Mouse (Mus musculus): ENCODE results near the gene Kansl1. TPM values are rescaled to one million over a fixed set of nuclear protein-coding genes. Genes with fewer than 3 reads are reported as not detected.

The Kansl1 gene
- polyA plus RNA-seq, 1 experiment from 2014 or later, result 7.5 TPM

DNA sequence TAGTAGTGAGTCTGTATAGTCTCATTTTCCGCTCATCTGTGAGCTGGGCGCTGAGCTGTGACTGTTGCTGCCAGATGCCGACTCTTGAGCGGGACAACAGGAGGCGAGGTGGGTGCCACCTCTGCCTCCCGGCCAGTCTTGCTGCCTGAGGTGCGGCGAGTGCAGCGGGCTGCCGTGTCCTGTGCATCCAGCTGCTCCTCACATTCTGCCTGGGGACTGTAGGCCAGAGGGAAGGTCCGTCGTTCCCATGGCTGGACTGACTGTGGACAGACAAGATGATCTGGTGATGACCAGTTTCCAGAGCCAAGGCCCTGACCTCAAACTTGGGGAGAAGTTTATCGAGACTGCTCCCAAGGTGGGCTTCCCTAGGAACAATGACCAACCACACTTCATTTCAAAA lies 133.7 kb downstream of the Kansl1 start:
- H3K4me1 ChIP-seq (replicated peaks; ENCODE audit: control insufficient read depth, insufficient read depth), result no peaks in the 10 kb centered on the region
- no peak overlapping the region for H3K4me3 ChIP-seq (ENCODE audit: low read depth, low read length)
- H3K4me2 ChIP-seq (replicated peaks; ENCODE audit: low read depth), result no peak overlapping the region
- no peaks in the 10 kb centered on the region for H3K9me3 ChIP-seq (ENCODE audit: control insufficient read depth, low read length)
- peaks cover 29% of the 10 kb centered on the region for H3K36me3 ChIP-seq (ENCODE audit: control insufficient read depth, insufficient read depth, low read length)
- WGBS, result 86% methylated on average over 13 of the region's 13 CpGs
- ATAC-seq (ENCODE audit: low FRiP score, low TSS enrichment), result no peak
- no peak for DNase-seq (ENCODE audit: low spot score)
- H3K27ac ChIP-seq (replicated peaks), result no peak overlapping the region
- TF ChIP-seq CTCF (IDR thresholded peaks at IDR 0.05; ENCODE audit: low read depth) (no peak), EP300 (optimal IDR thresholded peaks at IDR 0.05) (no peak)
- no peaks in the 10 kb centered on the region for H3K27me3 ChIP-seq (ENCODE audit: control insufficient read depth, insufficient read depth, low read length)
- H3K9ac ChIP-seq (ENCODE audit: low read length), result no peak overlapping the region

DNA sequence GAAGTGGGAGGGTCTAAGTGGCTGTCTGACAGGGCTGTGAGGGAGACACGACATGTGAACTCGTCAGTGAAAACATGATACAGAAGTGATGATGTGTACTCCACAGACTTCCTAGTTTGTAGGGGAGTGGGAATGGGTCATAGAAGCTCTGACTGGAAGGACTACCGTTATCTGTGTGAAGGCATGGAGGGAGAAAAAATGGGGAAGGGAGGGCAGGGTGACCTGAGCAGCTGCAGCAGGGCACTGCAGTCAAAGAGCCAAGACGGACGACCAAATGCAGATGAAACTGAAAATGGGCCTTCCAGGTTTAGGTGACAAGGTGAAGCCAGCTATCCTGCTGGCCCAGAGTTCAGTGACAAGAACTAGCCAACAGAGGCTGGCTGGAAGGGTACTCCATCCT lies 134.5 kb downstream of the Kansl1 start:
- H3K4me3 ChIP-seq (ENCODE audit: low read depth, low read length), result no peak overlapping the region
- ATAC-seq (ENCODE audit: low FRiP score, low TSS enrichment), result no peak
- TF ChIP-seq EP300 (optimal IDR thresholded peaks at IDR 0.05) (no peak), CTCF (IDR thresholded peaks at IDR 0.05; ENCODE audit: low read depth) (no peak)
- 67% methylated on average over 5 of the region's 5 CpGs for WGBS
- no peak overlapping the region for H3K9ac ChIP-seq (ENCODE audit: low read length)
- H3K9me3 ChIP-seq (ENCODE audit: control insufficient read depth, low read length), result no peaks in the 10 kb centered on the region
- DNase-seq (ENCODE audit: low spot score), result no peak
- H3K27ac ChIP-seq (replicated peaks), result no peak overlapping the region
- H3K27me3 ChIP-seq (ENCODE audit: control insufficient read depth, insufficient read depth, low read length), result no peaks in the 10 kb centered on the region
- H3K36me3 ChIP-seq (ENCODE audit: control insufficient read depth, insufficient read depth, low read length), result peaks cover 29% of the 10 kb centered on the region
- no peak overlapping the region for H3K4me2 ChIP-seq (replicated peaks; ENCODE audit: low read depth)
- no peaks in the 10 kb centered on the region for H3K4me1 ChIP-seq (replicated peaks; ENCODE audit: control insufficient read depth, insufficient read depth)

DNA sequence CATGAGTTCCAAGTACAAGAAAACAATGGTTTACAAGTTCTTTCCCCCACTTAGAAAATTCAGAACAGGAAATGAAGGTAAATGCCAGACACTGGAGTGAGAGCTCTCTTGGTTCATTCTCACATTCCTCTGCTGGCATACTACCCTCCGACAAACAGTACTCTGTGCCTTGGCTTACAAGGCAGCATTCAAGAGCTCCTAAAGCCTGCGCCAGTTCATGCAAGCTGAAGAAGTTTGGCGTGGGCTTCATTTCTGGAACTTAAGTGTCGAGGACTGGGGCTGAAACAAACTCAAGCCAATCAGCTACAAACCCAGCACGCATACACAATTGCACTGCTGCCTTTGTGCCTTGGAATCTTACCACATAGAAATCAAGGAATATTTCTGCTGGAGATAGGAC lies 136.6 kb downstream of the Kansl1 start:
- Histone ChIP-seq H3K9me3 (ENCODE audit: control insufficient read depth, low read length) (no peaks in the 10 kb centered on the region), H3K27me3 (ENCODE audit: control insufficient read depth, insufficient read depth, low read length) (no peaks in the 10 kb centered on the region), H3K4me2 (replicated peaks; ENCODE audit: low read depth) (no peak overlapping the region), H3K27ac (replicated peaks) (no peak overlapping the region), H3K4me3 (ENCODE audit: low read depth, low read length) (no peak overlapping the region), H3K9ac (ENCODE audit: low read length) (no peak overlapping the region), H3K4me1 (replicated peaks; ENCODE audit: control insufficient read depth, insufficient read depth) (no peaks in the 10 kb centered on the region), H3K36me3 (ENCODE audit: control insufficient read depth, insufficient read depth, low read length) (peaks cover 21% of the 10 kb centered on the region)
- 81% methylated on average over 5 of the region's 5 CpGs for WGBS
- ATAC-seq (ENCODE audit: low FRiP score, low TSS enrichment), result no peak
- TF ChIP-seq EP300 (optimal IDR thresholded peaks at IDR 0.05) (no peak), CTCF (IDR thresholded peaks at IDR 0.05; ENCODE audit: low read depth) (no peak)
- no peak for DNase-seq (ENCODE audit: low spot score)

DNA sequence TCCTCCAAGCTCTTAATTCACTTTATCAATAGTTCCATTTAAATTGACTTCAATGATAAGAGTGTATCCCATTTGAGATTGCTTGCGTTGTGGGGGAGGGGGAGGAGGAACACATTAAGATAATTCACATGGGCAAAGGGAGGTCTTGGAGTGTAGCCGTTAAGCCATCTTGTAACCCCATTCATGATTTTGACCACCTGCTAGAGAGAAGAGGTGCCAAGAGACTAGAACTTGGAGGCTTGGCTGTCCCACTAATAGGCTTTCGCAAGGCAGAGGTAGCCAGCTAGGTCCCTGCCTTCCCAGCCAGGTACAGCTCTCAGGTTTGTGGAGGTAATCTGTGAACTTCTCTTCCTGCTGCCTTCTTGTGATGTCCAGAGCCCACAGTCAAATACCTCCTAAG lies 137.5 kb downstream of the Kansl1 start:
- 83% methylated on average over 3 of the region's 3 CpGs for WGBS
- no peak overlapping the region for H3K27ac ChIP-seq (replicated peaks)

DNA sequence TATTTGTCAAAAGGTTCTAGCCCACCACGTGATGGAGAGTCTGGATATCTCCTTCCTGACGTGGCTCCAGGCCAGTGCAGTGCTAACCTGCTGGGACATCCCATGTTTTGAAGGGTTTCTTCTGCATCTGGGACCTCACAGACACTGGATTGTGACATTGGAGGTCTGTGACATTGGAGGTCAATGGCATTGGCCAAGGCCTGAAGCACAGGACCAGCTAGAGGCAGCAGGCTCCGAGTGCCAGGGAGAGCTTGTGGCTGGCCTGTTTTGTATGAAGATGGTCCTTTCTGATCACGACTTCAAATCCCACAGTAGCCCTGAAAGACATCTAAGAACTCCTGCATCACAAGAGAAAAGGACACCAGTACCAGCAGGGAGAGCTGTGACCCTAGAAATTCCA lies 138.5 kb downstream of the Kansl1 start:
- Histone ChIP-seq H3K4me2 (replicated peaks; ENCODE audit: low read depth) (no peak overlapping the region), H3K4me1 (replicated peaks; ENCODE audit: control insufficient read depth, insufficient read depth) (no peaks in the 10 kb centered on the region), H3K36me3 (ENCODE audit: control insufficient read depth, insufficient read depth, low read length) (peaks cover 11% of the 10 kb centered on the region; the same call in 1 of the 2 replicates), H3K27ac (replicated peaks) (no peak overlapping the region), H3K27me3 (ENCODE audit: control insufficient read depth, insufficient read depth, low read length) (no peaks in the 10 kb centered on the region), H3K4me3 (ENCODE audit: low read depth, low read length) (no peak overlapping the region), H3K9ac (ENCODE audit: low read length) (no peak overlapping the region), H3K9me3 (ENCODE audit: control insufficient read depth, low read length) (no peaks in the 10 kb centered on the region)
- no peak for DNase-seq (ENCODE audit: low spot score)
- WGBS, result 82% methylated on average over 4 of the region's 4 CpGs
- no peak for ATAC-seq (ENCODE audit: low FRiP score, low TSS enrichment)
- TF ChIP-seq CTCF (IDR thresholded peaks at IDR 0.05; ENCODE audit: low read depth), result 0 out of 2 replicates have a peak, but pooled peaks have one; percentile 15
- TF ChIP-seq EP300 (optimal IDR thresholded peaks at IDR 0.05), result no peak

More for the DNA sequence above, 137.5 kb downstream of the Kansl1 start:
- H3K9ac ChIP-seq (ENCODE audit: low read length), result no peak overlapping the region
- no peaks in the 10 kb centered on the region for H3K4me1 ChIP-seq (replicated peaks; ENCODE audit: control insufficient read depth, insufficient read depth)
- no peak overlapping the region for H3K4me2 ChIP-seq (replicated peaks; ENCODE audit: low read depth)
- H3K27me3 ChIP-seq (ENCODE audit: control insufficient read depth, insufficient read depth, low read length), result no peaks in the 10 kb centered on the region
- peaks cover 18% of the 10 kb centered on the region for H3K36me3 ChIP-seq (ENCODE audit: control insufficient read depth, insufficient read depth, low read length)
- ATAC-seq (ENCODE audit: low FRiP score, low TSS enrichment) (no peak), DNase-seq (ENCODE audit: low spot score) (no peak)
- no peak for TF ChIP-seq EP300 (optimal IDR thresholded peaks at IDR 0.05)
- no peak for TF ChIP-seq CTCF (IDR thresholded peaks at IDR 0.05; ENCODE audit: low read depth)
- no peak overlapping the region for H3K4me3 ChIP-seq (ENCODE audit: low read depth, low read length)
- H3K9me3 ChIP-seq (ENCODE audit: control insufficient read depth, low read length), result no peaks in the 10 kb centered on the region

DNA sequence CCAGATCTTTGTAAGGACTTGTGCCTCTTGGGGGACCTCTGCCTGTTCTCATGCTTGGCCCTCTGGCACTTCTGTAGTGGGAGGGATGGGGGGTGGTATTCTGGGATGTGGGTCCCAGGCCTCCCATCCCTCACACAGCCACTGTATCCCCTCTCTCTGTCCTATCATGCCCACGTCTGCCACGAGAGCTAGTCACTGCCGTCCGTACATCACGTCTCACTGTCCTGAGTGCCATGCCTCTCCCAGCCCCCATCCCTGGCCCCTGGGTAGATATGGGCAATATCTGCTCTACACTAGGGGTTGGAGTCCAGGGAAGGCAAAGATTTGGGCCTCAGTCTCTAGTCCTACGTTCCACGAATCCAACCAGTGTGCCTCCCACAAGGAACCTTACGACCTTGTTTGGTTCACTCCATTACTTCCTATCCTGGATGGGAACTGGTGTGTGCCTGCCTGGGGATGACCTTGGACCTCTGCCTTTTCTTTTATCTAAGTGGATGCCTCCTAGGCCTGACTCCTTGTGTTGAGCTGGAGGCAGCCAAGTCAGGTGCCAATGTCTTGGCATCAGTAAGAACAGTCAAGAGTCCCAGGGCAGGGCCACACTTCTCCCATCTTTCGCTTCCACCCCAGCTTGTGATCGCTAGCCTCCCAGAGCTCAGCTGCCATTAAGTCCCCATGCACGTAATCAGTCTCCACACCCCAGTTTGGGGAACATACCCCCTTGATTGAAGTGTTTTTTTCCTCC lies 139.3 kb downstream of the Kansl1 start:
- DNase-seq (ENCODE audit: low spot score), result no peak
- H3K9me3 ChIP-seq (ENCODE audit: control insufficient read depth, low read length), result no peaks in the 10 kb centered on the region
- 84% methylated on average over 11 of the region's 11 CpGs for WGBS
- H3K4me2 ChIP-seq (replicated peaks; ENCODE audit: low read depth), result no peak overlapping the region
- H3K27me3 ChIP-seq (ENCODE audit: control insufficient read depth, insufficient read depth, low read length), result no peaks in the 10 kb centered on the region
- peaks cover 4% of the 10 kb centered on the region; the same call in 1 of the 2 replicates for H3K36me3 ChIP-seq (ENCODE audit: control insufficient read depth, insufficient read depth, low read length)
- ATAC-seq (ENCODE audit: low FRiP score, low TSS enrichment), result no peak
- H3K4me3 ChIP-seq (ENCODE audit: low read depth, low read length), result no peak overlapping the region
- no peak overlapping the region for H3K27ac ChIP-seq (replicated peaks)
- no peak for TF ChIP-seq CTCF (IDR thresholded peaks at IDR 0.05; ENCODE audit: low read depth)
- TF ChIP-seq EP300 (optimal IDR thresholded peaks at IDR 0.05), result no peak
- no peak overlapping the region for H3K9ac ChIP-seq (ENCODE audit: low read length)
- no peaks in the 10 kb centered on the region for H3K4me1 ChIP-seq (replicated peaks; ENCODE audit: control insufficient read depth, insufficient read depth)
